Mouse (Mus musculus) retina, embryonic 14.5 days (tissue): ENCODE data around the gene Nhlrc2.

ENCODE experiments used
- DNase-seq: peaks from one replicate; pipeline ENCODE4 v3.0.0-alpha.2; 2015; ENCODE audit warnings: low spot score

Nhlrc2 gene

DNA sequence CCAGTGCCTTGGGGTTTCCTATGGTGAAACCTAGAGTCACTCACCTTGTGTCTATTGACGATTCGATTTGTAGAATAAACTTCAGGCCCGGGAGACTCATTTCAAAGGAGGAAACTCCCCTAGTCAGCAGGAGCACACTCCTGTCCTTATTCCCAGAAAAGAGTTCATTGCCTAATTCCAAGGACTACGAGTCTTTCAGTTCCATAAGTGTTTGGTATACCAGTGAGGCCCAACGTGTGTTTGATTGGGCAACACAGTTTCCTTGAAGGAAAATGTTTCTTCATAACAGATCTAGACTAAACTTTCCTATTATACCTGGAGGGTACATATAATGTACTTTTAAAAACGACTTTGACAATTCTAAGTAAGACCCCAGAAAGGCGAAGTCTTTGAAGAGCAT, 73.8 kb downstream of the Nhlrc2 start:
- no peak for DNase-seq

DNA sequence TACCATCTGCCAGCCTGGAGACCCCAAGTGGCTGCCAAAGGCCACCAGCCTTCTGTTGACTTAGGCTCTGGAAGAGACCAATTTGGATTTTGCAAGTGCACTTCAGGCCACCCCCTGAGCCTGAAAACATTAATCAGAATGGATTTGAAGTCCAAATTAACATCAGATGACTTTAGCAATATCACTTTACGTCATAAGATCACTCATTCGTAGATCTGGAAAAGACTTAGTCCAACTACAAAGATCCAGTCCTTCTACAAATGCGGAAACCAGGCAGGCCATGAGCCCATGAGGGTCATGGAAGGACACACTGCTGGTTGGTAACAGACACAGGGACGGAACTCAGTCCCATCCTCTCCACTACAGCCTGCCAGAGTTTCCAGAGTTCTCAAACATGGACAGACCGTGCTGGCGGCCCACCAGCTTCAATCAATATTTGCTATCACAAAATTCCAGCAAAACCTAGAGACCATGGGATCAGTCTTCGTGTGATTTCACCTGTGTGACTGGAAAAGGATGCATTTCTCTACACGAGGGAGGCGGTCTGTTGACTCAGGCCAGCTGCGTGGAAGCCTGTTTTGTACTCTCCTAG, 79.9 kb downstream of the Nhlrc2 start:
- DNase-seq, result no peak

DNA sequence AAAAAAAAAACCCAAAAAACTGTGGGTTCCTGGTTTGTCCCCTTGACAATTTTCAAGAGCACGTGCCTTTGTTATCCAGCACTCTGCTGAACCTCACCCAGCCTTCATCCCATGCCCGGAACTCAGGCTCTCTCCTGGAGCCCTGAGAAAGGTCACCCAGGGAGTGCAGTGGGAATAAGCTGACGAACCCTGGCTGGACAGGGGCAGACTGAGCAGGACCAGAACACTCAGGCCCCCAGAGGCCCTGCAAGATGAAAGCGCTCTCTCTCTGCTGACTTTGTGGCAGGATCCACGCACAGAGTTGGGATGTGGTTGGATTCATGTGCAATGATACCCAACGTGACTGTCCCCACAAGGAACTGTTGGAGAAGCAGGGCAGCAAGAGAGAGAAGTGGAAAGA, 81.6 kb downstream of the Nhlrc2 start:
- no peak for DNase-seq

DNA sequence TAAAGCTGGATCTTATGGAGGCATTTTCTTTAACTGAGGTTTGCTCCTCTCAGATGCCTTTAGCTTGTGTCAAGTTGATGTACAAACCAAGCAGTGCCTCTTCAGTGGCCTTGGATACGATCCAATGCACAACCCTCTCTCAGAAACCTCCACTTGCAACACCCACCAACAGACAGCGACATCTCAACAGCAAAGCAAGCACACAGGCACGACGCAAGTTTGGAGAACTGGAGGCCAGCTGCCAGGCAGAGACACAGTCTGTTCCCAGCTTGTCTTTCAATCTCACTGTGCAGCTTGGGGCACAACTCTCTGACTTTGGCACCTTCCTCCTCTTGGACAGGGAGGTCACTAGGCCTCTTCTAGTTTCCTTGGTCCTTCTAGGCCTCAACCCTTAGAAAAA, 83.0 kb downstream of the Nhlrc2 start:
- no peak for DNase-seq

DNA sequence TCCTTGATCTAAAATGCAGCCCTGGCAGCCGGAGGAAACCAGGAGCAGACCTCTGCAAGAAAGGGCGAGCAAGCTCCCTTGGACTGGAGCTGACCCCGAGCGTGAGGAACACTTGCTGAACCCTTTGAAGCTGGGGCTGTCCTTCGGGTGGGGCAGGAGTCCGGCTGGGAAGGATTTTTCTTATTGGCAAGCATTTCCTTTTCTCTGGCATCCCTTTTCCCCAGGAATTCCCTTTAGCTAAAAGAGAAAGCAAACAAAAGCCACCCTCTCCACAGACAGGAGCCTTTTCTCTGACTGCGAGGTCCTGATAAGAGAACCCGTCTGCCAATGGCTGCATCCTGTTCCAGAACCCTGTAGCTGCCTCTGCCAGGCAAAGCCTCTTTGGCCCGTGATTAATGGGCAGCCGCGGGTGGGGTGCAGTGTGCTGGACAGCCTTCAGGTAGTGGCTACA, 83.4 kb downstream of the Nhlrc2 start:
- DNase-seq, result no peak

DNA sequence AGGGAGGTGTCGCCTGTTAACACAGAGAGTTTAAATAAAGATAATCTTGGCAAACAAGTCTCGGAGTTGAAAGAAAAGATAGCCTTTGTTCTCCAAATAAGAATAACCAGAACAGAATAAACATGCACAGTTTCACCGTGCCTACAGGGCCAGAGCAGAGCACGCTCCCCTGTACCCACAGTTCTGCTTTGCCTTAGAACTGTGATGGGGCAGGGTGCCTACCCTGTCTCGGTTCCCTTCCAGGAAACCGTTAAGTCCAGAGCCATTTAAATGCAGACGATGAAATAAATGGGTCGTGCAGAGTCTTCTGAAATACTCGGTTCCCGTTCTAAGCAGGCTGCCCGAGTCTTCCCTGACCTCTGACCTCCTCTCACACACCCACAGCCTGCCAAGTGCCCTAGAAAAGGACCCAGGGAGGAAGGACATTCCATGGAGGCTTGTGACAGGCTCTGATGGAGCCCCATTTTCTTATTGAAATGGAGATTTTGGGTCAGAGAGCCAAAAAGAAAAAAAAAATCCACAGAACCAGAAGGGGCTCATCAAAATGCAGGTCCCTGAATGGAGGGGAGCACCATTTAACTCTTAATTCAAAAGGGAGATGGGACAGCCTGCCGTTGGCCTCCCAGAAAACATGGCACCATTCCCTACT, 89.1 kb downstream of the Nhlrc2 start:
- no peak for DNase-seq

DNA sequence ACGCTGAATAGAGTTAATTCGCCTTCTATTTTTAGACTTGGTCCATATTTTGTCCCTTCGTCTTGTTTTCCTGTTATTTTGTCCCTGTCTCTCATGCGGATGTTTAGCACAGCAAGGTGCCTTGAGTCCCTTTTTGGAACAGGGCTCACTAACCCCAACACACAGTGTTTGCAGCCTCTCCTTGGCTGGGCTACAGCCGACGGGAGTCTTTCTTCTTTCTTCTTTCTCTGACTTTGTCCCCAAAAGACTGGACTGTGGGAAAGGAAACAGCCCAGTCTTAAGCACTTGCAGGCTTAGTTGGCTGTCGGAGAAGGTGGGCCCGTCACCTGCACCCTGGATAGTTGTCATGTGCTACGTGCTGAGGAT, 89.6 kb downstream of the Nhlrc2 start:
- DNase-seq, result no peak

DNA sequence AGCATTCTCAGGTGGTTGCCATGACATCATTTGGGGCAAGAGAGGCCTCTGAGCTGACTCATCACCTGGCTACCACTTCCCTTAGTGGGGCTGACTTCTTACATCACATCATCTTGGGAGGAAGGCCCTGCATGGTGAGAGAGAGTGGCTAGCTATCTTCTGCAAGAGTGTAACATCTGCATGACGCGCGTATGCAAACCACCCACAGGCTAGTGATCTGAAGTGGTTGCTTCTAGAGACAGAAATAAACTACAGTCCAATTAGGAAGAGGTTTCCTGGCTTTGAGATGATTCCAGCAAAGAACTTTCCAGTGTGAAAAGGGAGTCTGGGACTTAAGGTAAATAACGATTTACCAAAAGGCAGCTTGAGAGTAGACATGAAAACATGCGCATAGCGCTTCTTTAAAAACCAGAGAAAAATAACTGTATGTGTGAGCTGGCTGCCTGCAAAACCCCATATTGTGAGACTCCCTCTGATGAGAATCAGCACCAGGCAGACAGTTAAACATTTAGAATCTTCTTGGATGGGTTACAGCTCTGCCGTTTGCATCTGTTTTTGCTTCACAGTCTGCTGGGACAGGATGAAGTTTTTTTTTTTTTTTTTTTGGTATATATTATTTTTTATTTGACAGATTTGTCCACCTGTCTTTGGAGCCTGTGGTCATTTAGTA, 99.5 kb downstream of the Nhlrc2 start:
- no peak for DNase-seq

DNA sequence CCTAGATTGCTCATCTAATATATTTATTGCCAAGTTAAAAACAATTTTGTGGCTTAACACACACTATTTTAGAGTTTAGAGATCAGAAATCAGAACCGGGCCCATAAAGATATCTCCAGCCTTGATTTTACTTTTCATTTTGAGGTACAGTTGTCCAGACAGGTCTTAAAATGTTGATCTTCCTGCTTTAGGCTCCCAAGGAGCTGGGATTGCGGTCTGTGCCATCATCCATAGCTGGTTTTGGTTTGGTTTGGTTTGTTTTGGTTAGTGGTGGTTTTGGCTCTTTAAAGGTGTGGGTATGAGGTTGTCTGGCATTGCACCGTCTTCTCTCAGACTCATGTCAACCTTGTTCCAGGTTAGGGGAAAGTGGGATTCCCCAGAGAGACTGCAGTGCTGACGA, 103.2 kb downstream of the Nhlrc2 start:
- DNase-seq, result no peak

DNA sequence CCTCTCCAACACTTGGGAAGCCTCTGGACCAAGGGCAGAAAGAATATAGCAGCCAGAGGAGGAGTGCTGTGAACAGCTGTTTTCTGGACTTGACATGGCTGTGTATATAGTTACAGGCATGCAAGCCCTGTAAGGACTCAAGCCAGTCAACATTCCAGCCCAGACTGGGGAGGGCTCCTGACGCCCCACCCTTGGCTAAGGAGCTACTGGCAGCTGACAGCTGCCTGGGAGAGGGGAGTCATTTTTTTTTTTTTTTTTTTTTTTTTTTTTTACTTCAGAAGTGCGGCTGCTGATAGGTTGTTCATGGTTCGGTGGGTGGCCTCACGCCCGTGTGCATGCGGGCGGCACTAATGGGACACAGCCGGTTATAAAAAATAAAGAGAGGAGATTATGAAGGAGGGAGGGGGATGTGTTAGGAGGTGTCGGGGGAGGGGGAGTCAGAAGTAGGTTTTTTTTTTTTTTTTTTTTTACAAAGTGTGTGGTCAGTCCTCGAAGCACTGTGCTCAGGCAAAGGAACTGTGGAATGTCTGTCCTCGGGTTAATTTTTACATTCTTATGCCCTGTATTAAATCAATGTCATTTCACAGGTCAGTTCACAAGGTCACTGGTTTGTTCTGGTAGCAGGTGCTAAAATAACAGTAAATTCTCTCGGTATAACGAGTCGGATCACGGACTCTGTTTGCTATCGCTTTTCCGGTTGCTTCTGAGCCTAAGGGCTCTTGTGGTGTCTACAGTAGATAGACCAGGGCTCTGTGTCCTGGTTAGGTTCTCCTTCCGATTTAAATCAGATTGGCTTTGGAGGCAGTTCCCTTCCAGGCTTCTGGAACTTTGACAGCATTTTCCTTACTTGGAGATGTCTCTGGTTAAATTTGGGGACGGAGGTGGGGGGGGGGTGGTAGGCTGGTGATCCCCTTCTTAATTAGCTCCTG, 104.2 kb downstream of the Nhlrc2 start:
- peak; percentile 72 for DNase-seq
